Comparison of ENCODE assay signal across 8 mouse cellular contexts in the genomic region with DNA sequence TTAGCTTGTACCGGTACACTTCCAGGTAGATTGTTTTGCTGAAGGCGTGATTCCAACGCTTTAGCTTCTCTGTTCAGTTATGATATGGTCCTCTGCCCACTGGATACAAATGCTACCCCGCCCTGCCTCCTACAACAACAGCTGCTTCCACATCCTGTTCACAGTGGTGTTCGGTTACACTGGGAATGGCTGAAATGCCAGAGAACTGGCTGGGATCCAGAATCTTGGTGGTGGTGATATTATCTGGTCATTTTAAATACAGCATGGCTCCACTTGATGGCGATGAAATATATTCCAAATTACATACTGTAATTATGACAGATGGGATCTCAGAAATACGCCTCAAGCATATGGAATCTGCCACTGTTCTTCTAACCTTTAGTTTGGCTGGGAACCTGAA. TPM values are rescaled to one million over a fixed set of nuclear protein-coding genes. Genes with fewer than 3 reads are reported as not detected.
DNase-seq lines count a peak whose midpoint lies in the region; ATAC-seq lines count a peak whose summit lies in the region.

No protein-coding gene starts in this region.

- intact Hi-C loops in left cerebral cortex, postnatal 4 days (cut with DNase I), result no loop called here

- 79% methylated on average over 7 of the region's 7 CpGs for WGBS in hindbrain, embryonic 10.5 days
- 59% methylated on average over 7 of the region's 7 CpGs for WGBS in hindbrain, embryonic 12.5 days

- no peak overlapping the region for H3K27ac ChIP-seq in hindbrain, embryonic 10.5 days
- H3K27ac ChIP-seq in hindbrain, embryonic 12.5 days, result no peak overlapping the region

- H3K4me2 ChIP-seq in hindbrain, embryonic 12.5 days (replicated peaks), result no peak overlapping the region

- no peaks in the 10 kb centered on the region for H3K27me3 ChIP-seq in hindbrain, embryonic 10.5 days (ENCODE audit: insufficient read depth, poor library complexity, severe bottlenecking)
- H3K27me3 ChIP-seq in hindbrain, embryonic 12.5 days, result no peaks in the 10 kb centered on the region

- H3K4me3 ChIP-seq in hindbrain, embryonic 10.5 days, result no peak overlapping the region
- no peak overlapping the region for H3K4me3 ChIP-seq in hindbrain, embryonic 12.5 days

- DNase-seq in hindbrain, embryonic 10.5 days (ENCODE audit: low spot score), result peak; percentile 10
- peak; percentile 40 to 67 for DNase-seq in adrenal gland, postnatal 36 days
- peak; percentile 38 for DNase-seq in gastrocnemius, postnatal 10 days
- peak; percentile 44 for DNase-seq in kidney, adult 11 months
- DNase-seq in left cerebral cortex, postnatal 4 days, result peak; percentile 61
- DNase-seq in right cerebral cortex, postnatal 14 days, result peak; percentile 4
- no peak for DNase-seq in T-cell, adult 2 months (ENCODE audit: low spot score)

- H3K4me1 ChIP-seq in hindbrain, embryonic 10.5 days (replicated peaks), result no peaks in the 10 kb centered on the region
- 0 out of 2 replicates have a peak, but pooled peaks cover 3% of the 10 kb centered on the region for H3K4me1 ChIP-seq in hindbrain, embryonic 12.5 days

- H3K9ac ChIP-seq in hindbrain, embryonic 12.5 days, result no peak overlapping the region

- H3K36me3 ChIP-seq in hindbrain, embryonic 10.5 days, result no peaks in the 10 kb centered on the region
- no peaks in the 10 kb centered on the region for H3K36me3 ChIP-seq in hindbrain, embryonic 12.5 days

- no peaks in the 10 kb centered on the region for H3K9me3 ChIP-seq in hindbrain, embryonic 10.5 days
- H3K9me3 ChIP-seq in hindbrain, embryonic 12.5 days (replicated peaks), result no peaks in the 10 kb centered on the region

- no peak for ATAC-seq in hindbrain, embryonic 12.5 days (ENCODE audit: low FRiP score)

RNA-seq across cellular contexts. Expression of gene Tspan12, which starts 42.1 kb away (rescaled TPM):
- polyA plus RNA-seq in hindbrain, embryonic 10.5 days (2016; fragmentation: Nextera tagmentation; extraction: Ambion mirVana), result 58.7 and 59.7 TPM in 2 replicates
- polyA plus RNA-seq in hindbrain, embryonic 12.5 days (2016; fragmentation: Nextera tagmentation; extraction: Ambion mirVana), result 55.0 and 57.0 TPM in 2 replicates
- 100 to 1,000 TPM; 156 to 182 TPM for total RNA-seq in adrenal gland, postnatal 36 days (2021)
- total RNA-seq in gastrocnemius, postnatal 10 days (2021), result 10 to 100 TPM; 39.7 to 44.5 TPM
- total RNA-seq in left cerebral cortex, postnatal 4 days (2021), result 10 to 100 TPM; 21.1 to 23.3 TPM

RNA-seq across cellular contexts. Expression of gene Ing3, which starts 54.9 kb away (rescaled TPM):
- 42.4 and 45.2 TPM in 2 replicates for polyA plus RNA-seq in hindbrain, embryonic 10.5 days (2016; fragmentation: Nextera tagmentation; extraction: Ambion mirVana)
- 49.5 and 52.3 TPM in 2 replicates for polyA plus RNA-seq in hindbrain, embryonic 12.5 days (2016; fragmentation: Nextera tagmentation; extraction: Ambion mirVana)
- total RNA-seq in adrenal gland, postnatal 36 days (2021), result 10 to 100 TPM; 19.1 to 25.2 TPM
- total RNA-seq in gastrocnemius, postnatal 10 days (2021), result 10 to 100 TPM; 10.5 to 11.9 TPM
- 10 to 100 TPM; 21.8 to 22.8 TPM for total RNA-seq in left cerebral cortex, postnatal 4 days (2021)
